Mouse (Mus musculus) forebrain, embryonic 16.5 days (tissue): ENCODE measurements around the gene Gm6793. TPM values are rescaled to one million over a fixed set of nuclear protein-coding genes. Genes with fewer than 3 reads are reported as not detected.
A peak's percentile ranks its signal among the peaks of the same experiment; 100 is the strongest.

Experiments
- ATAC-seq: fragments of 200-750 bp; cut with Nextera tagmentation; 2 replicates; pipeline ENCODE4 v1.8.0; 2017; ENCODE audit warnings: mild to moderate bottlenecking, moderate library complexity
- H3K27ac ChIP-seq: fragments of 300-500 bp; sonication (generic); 2 replicates; pipeline ENCODE4 v1.5.1; 2014; ENCODE audit warnings: low read length, control low read depth
- H3K27me3 ChIP-seq: fragments of 300-500 bp; sonication (generic); replicated peaks from 2 replicates; pipeline ENCODE4 v1.6.1; 2014; ENCODE audit warnings: low read length; ENCODE audit not compliant: control insufficient read depth, insufficient read depth
- H3K36me3 ChIP-seq: fragments of 300-500 bp; sonication (generic); 2 replicates; pipeline ENCODE4 v1.6.1; 2014; ENCODE audit not compliant: control insufficient read depth, insufficient read depth
- H3K4me1 ChIP-seq: fragments of 300-500 bp; sonication (generic); replicated peaks from 2 replicates; pipeline ENCODE4 v1.6.1; 2014; ENCODE audit warnings: low read length; ENCODE audit not compliant: control insufficient read depth, insufficient read depth
- H3K4me2 ChIP-seq: fragments of 300-500 bp; sonication (generic); 2 replicates; pipeline ENCODE4 v1.6.1; 2014; ENCODE audit warnings: mild to moderate bottlenecking, low read length, control low read depth
- H3K4me3 ChIP-seq: fragments of 300-500 bp; sonication (generic); replicated peaks from 2 replicates; pipeline ENCODE4 v1.5.1; 2014; ENCODE audit warnings: mild to moderate bottlenecking, low read length, control low read depth
- H3K9ac ChIP-seq: fragments of 300-500 bp; sonication (generic); replicated peaks from 2 replicates; pipeline ENCODE4 v1.6.1; 2014; ENCODE audit warnings: low read depth, low read length, control low read depth
- H3K9me3 ChIP-seq: fragments of 300-500 bp; sonication (generic); 2 replicates; pipeline ENCODE4 v1.6.1; 2016; ENCODE audit warnings: low read length; ENCODE audit not compliant: control insufficient read depth
- WGBS: fragments of 180-500 bp; shearing (Covaris S2); extraction: QIAGEN DNeasy Blood & Tissue Kit; methylation state at CpG from one replicate; pipeline ENCODE4 v1.1.7; 2014; 5-methylcytosine and 5-hydroxymethylcytosine counted together
- polyA plus RNA-seq: library from polyadenylated mRNA; unstranded; fragments of >200 nt; fragmentation: Nextera tagmentation; extraction: Ambion mirVana; gene quantifications from 2 replicates; pipeline ENCODE4 v1.2.1, GENCODE M21; 2015

The Gm6793 gene
- polyA plus RNA-seq, 1 experiment from 2014 or later: 0.85 TPM

DNA sequence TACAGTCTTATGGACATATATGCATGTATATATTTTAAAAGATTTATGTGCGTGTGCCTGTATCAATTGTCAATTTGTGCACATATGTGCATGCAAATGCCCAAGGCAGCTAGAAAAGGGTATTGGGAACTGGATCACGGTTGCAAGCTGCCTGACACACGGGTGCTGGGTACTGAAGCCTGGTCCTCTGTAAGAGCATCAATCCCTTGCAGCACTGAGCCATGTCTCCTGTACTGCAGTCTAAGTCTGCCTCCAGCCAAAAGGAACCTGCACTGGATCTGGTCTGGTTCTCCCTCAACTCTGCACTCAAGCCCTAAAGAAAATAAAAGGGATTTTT lies 22.2 kb downstream of the Gm6793 start:
- Histone ChIP-seq H3K36me3 (peaks cover 23% of the 10 kb centered on the region), H3K27me3 (no peaks in the 10 kb centered on the region), H3K4me1 (peaks cover 7% of the 10 kb centered on the region), H3K4me2 (peak overlapping the region; percentile 69), H3K4me3 (no peak overlapping the region), H3K9ac (no peak overlapping the region), H3K27ac (no peak overlapping the region), H3K9me3 (no peaks in the 10 kb centered on the region)
- no peak; the same call in 1 of the 2 replicates for ATAC-seq
- WGBS: 75% methylated on average over 3 of the region's 3 CpGs

DNA sequence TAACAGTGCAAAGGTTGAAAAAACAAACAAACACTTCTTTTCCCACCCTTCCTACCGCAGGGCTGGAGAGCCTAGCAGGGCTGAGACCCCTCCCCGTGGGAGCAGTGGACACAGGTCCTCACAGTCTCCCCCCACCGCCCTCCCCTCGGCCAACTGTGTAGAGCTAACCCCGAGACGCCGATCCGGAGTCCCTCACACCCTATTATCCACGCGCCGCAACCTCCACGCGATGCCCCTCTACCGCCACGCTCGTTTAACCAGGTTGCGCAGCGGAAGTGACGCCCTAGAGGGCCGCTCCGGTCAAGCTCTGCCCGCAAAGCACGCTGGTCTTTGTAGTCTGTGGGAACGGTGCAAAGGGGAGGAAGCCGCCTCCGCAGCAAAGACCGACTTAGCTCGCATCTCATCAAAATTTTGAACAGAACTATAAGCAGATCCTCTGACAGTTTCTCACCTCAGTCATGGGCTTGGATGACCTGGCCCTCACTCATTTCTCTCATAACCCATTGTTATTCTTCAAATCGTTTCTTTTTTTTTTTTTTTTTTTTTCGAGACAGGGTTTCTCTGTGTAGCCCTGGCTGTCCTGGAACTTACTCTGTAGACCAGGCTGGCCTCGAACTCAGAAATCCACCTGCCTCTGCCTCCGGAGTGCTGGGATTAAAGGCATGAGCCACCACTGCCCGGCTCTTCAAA lies 22.7 kb downstream of the Gm6793 start, which contains the start of gene Adat1:
Gene Adat1 (minus strand): TSS at position 290 of the 690 bp plus-strand sequence.
- Histone ChIP-seq H3K4me2 (peak within 1 kb of the TSS; percentile 69), H3K4me1 (peaks cover 7% of the 10 kb centered on the region), H3K36me3 (peaks cover 23% of the 10 kb centered on the region), H3K27ac (no peak within 1 kb of the TSS), H3K9ac (peak within 1 kb of the TSS; percentile 78), H3K4me3 (peak within 1 kb of the TSS; percentile 86), H3K9me3 (no peaks in the 10 kb centered on the region), H3K27me3 (no peaks in the 10 kb centered on the region)
- ATAC-seq: peak; percentile 98
- 4% methylated on average over 32 of the region's 33 CpGs for WGBS

DNA sequence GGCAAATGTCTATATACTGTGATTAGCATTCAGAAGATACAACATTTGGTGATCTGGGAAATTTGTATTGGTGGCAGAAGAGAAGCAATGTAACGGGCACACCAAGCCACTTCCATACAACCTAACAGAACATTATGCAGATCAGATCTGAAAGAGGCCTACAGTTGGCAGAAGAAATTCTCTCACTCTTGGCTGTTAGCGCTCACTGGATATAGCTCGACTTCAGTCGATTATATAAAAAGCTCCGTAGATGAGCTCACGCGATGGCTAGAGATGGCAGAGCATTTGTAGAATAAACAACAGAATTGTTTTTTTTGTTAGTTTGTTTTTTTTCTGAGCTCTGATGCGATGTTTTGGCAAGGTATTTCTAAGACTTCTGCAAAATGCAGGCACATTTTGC lies 23.6 kb downstream of the Gm6793 start:
- Histone ChIP-seq H3K4me1 (peaks cover 7% of the 10 kb centered on the region), H3K27ac (no peak overlapping the region), H3K9me3 (no peaks in the 10 kb centered on the region), H3K36me3 (peaks cover 16% of the 10 kb centered on the region), H3K4me2 (peak overlapping the region; percentile 69), H3K27me3 (no peaks in the 10 kb centered on the region), H3K4me3 (peak overlapping the region; percentile 86), H3K9ac (peak overlapping the region; percentile 78; the same call in 1 of the 2 replicates)
- 47% methylated on average over 8 of the region's 8 CpGs for WGBS
- ATAC-seq: no peak

DNA sequence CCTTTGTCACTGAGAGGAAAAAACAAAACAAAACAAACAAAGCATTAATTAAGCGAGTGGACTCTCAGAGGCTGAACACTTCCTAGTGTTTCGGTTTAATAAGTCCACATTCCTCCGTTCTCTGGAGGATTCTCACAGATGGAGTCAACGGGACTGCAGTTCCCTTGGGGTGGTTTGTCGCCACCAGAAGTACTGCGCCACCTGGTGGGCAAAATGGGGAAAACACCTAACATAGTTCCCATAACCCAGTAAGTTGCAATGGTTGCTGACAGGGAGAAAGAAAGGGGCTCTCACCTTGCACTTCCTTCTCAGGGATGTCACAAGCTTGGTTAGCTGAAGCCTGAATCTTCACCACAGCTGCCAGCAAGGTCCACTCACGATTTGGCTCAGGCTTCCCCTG lies 24.9 kb downstream of the Gm6793 start:
- H3K4me3 ChIP-seq: no peak overlapping the region

DNA sequence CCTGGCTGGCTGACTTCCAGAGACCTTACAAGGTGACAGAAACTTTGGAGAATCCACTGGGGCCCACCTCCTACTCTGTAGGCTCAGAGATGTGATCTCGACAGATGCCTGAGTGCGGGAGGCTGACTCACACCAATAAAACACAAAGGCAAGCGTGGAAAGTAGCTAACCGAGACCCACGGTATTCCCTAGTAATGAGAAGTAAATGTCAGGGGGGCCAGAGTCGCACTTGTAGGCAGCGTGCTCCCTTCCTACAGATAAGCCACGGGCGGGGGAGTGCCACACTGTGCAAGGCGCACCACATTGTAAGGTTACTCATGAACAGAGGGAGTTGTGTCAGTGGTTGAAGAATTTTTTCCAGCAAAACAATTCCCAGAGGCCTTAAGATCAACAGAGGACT lies 30.3 kb downstream of the Gm6793 start:
- Histone ChIP-seq H3K4me1 (no peaks in the 10 kb centered on the region), H3K4me3 (no peak overlapping the region), H3K9me3 (no peaks in the 10 kb centered on the region), H3K4me2 (no peak overlapping the region), H3K27ac (no peak overlapping the region), H3K27me3 (no peaks in the 10 kb centered on the region), H3K36me3 (peaks cover 7% of the 10 kb centered on the region; the same call in 1 of the 2 replicates), H3K9ac (no peak overlapping the region)
- no peak for ATAC-seq
- 90% methylated on average over 10 of the region's 10 CpGs for WGBS

More for the DNA sequence above, 24.9 kb downstream of the Gm6793 start:
- Histone ChIP-seq H3K4me1 (peaks cover 7% of the 10 kb centered on the region), H3K27me3 (no peaks in the 10 kb centered on the region), H3K27ac (no peak overlapping the region), H3K9ac (no peak overlapping the region), H3K36me3 (peaks cover 11% of the 10 kb centered on the region; the same call in 1 of the 2 replicates), H3K9me3 (no peaks in the 10 kb centered on the region), H3K4me2 (no peak overlapping the region)
- WGBS: 13% methylated on average over 7 of the region's 7 CpGs
- ATAC-seq: no peak

DNA sequence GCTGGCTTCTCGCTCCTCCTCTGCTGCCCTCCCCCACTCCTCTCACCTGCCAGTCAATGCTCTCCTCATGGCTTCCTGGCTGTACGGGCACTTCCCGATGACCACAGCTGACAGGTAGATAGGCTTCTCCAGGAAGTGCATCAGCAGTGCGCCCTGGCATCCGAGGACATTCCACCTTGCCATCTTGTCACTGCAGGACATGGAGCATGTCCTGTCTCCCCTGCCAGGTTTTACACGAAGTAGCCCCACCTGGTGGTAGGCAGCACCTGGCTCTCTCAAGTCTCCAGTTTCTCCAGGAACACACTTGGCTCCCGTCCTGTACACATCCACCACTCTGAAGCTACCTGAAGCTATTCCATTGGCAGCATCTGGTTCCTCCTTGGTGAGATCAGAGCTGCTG lies 32.7 kb downstream of the Gm6793 start:
- no peak overlapping the region for H3K27ac ChIP-seq
- 82% methylated on average over 7 of the region's 7 CpGs for WGBS
- no peak for ATAC-seq

DNA sequence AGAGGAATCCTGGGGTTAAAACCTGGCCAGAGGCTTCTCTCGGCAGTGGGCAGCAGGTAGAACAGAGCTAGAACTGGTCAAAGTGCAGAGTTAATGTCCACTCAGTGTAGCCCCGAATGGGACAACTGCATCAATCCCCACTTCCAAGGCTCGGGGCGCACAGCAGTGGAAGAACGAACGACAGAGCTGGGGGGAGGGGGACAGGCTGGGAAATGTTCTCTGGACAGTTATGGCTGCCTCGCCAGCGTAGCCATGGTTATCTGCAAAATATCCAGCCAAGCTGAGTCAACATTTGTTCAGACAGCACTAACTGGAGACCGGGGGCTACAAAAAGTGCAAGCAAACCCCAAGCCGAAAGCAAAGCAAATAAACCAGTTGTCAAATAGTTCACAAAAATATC lies 36.7 kb downstream of the Gm6793 start:
- no peak for ATAC-seq
- Histone ChIP-seq H3K27ac (no peak overlapping the region), H3K27me3 (no peaks in the 10 kb centered on the region), H3K9me3 (no peaks in the 10 kb centered on the region), H3K36me3 (peaks cover 4% of the 10 kb centered on the region; the same call in 1 of the 2 replicates), H3K4me3 (no peak overlapping the region), H3K4me2 (no peak overlapping the region), H3K9ac (no peak overlapping the region), H3K4me1 (no peaks in the 10 kb centered on the region)
- 84% methylated on average over 10 of the region's 10 CpGs for WGBS

More for the DNA sequence above, 32.7 kb downstream of the Gm6793 start:
- Histone ChIP-seq H3K4me2 (no peak overlapping the region), H3K27me3 (no peaks in the 10 kb centered on the region), H3K9ac (no peak overlapping the region), H3K4me3 (no peak overlapping the region), H3K9me3 (no peaks in the 10 kb centered on the region), H3K36me3 (peaks cover 11% of the 10 kb centered on the region; the same call in 1 of the 2 replicates), H3K4me1 (no peaks in the 10 kb centered on the region)

DNA sequence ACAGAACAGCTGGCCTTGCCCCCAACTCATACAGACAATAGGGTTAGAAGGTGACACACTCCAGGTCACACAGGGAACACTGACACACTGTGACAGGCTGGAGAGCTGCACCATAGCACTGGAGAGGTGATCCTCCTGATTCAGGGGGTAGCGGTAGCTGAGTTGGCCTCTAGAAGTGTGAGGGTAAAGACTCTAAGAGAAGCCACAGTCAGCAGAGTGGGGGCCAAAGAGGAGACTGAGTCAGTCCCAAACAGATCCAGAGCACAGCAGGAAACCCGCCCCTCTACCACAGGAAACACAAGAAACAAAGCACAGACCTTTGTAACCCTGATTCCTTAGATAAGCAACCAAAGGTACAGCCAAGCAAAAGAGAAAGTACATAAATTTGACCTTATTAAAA lies 38.5 kb downstream of the Gm6793 start:
- no peak for ATAC-seq
- no peak overlapping the region for H3K4me2 ChIP-seq
- peaks cover 4% of the 10 kb centered on the region; the same call in 1 of the 2 replicates for H3K36me3 ChIP-seq
- no peak overlapping the region for H3K27ac ChIP-seq
- no peaks in the 10 kb centered on the region for H3K4me1 ChIP-seq
- H3K9ac ChIP-seq: no peak overlapping the region
- no peak overlapping the region for H3K4me3 ChIP-seq
- no peaks in the 10 kb centered on the region for H3K27me3 ChIP-seq
- no peaks in the 10 kb centered on the region for H3K9me3 ChIP-seq
- 95% methylated on average over 2 of the region's 2 CpGs for WGBS

DNA sequence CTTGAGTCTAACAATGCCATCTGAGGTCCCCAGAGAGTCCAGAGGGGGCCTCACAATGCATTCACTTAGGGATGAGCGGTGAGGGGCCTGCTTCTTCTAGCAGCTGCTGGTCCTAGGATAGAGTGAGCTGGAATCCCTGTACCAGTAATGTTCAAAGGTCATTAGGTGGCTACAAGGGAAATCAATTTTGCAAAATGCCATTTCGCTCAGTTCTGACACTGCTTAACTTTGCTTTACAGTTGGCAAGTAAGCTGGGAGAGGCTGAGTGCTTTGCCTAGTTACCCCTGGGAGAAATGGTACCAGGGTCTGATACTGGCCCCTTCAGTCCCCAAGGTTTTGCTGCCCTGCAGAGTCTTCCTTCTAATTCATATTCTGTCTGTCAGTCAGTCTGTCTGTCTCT lies 39.1 kb downstream of the Gm6793 start:
- H3K36me3 ChIP-seq: peaks cover 4% of the 10 kb centered on the region; the same call in 1 of the 2 replicates
- H3K4me2 ChIP-seq: no peak overlapping the region
- 98% methylated on average over 2 of the region's 2 CpGs for WGBS
- no peaks in the 10 kb centered on the region for H3K27me3 ChIP-seq
- H3K9me3 ChIP-seq: no peaks in the 10 kb centered on the region
- no peak overlapping the region for H3K9ac ChIP-seq
- no peak overlapping the region for H3K4me3 ChIP-seq
- H3K4me1 ChIP-seq: no peaks in the 10 kb centered on the region
- no peak overlapping the region for H3K27ac ChIP-seq
- ATAC-seq: no peak
